Mouse (Mus musculus) megakaryocyte, adult 5-6 weeks (primary cell): ENCODE data around the gene Arhgap9. TPM values are rescaled to one million over a fixed set of nuclear protein-coding genes. Genes with fewer than 3 reads are reported as not detected.

Experiments
- total RNA-seq, 2 experiments: library from RNA; stranded (forward) in 1 of 2; stranded (reverse) in 1 of 2; fragments of 153-499, 151-499 nt in 1 of 2; fragments of 221-1000, 200-1000 nt in 1 of 2; gene quantifications; 2 replicates each; pipeline versions ENCODE4 v1.2.3 to v1.2.4; 2015 to 2017

Gene Arhgap9
- total RNA-seq, 2 experiments from 2014 or later: 108 to 135 TPM

Other genes starting within 250 kb of the Arhgap9 start
- 4.1 and 8.3 TPM in 2 replicates for gene Agap2, start 246.7 kb upstream of the Arhgap9 start, total RNA-seq (2015)
- 32.5 and 35.4 TPM in 2 replicates for gene Agap2, start 246.7 kb upstream of the Arhgap9 start, total RNA-seq (2017)
- gene Os9, start 200.8 kb upstream of the Arhgap9 start, total RNA-seq (2015): 39.9 and 42.3 TPM in 2 replicates
- 170 and 195 TPM in 2 replicates for gene Os9, start 200.8 kb upstream of the Arhgap9 start, total RNA-seq (2017)
- 113 TPM in 2 replicates for gene B4galnt1, start 156.7 kb upstream of the Arhgap9 start, total RNA-seq (2015)
- 67.7 and 75.5 TPM in 2 replicates for gene B4galnt1, start 156.7 kb upstream of the Arhgap9 start, total RNA-seq (2017)
- 0.91 TPM in 1 of 2 replicates, not detected in the other for gene Slc26a10, start 141.3 kb upstream of the Arhgap9 start, total RNA-seq (2015)
- 0.22 and 0.53 TPM in 2 replicates for gene Slc26a10, start 141.3 kb upstream of the Arhgap9 start, total RNA-seq (2017)
- gene Arhgef25, start 131.9 kb upstream of the Arhgap9 start, total RNA-seq (2015): 0.16 TPM in 1 of 2 replicates, not detected in the other
- gene Arhgef25, start 131.9 kb upstream of the Arhgap9 start, total RNA-seq (2017): 0.41 and 1.0 TPM in 2 replicates
- 8.2 and 9.2 TPM in 2 replicates for gene Dtx3, start 126.2 kb upstream of the Arhgap9 start, total RNA-seq (2015)
- 4.5 and 9.1 TPM in 2 replicates for gene Dtx3, start 126.2 kb upstream of the Arhgap9 start, total RNA-seq (2017)
- 9.6 and 12.0 TPM in 2 replicates for gene Pip4k2c, start 110.4 kb upstream of the Arhgap9 start, total RNA-seq (2015)
- gene Pip4k2c, start 110.4 kb upstream of the Arhgap9 start, total RNA-seq (2017): 13.2 and 17.8 TPM in 2 replicates
- 0.85 and 0.93 TPM in 2 replicates for gene Kif5a, start 58.6 kb upstream of the Arhgap9 start, total RNA-seq (2015)
- 0.70 and 0.94 TPM in 2 replicates for gene Kif5a, start 58.6 kb upstream of the Arhgap9 start, total RNA-seq (2017)
- 78.9 and 82.6 TPM in 2 replicates for gene Dctn2, start 55.6 kb upstream of the Arhgap9 start, total RNA-seq (2015)
- gene Dctn2, start 55.6 kb upstream of the Arhgap9 start, total RNA-seq (2017): 90.1 and 96.4 TPM in 2 replicates
- 40.4 and 48.4 TPM in 2 replicates for gene Mbd6, start 32.9 kb upstream of the Arhgap9 start, total RNA-seq (2015)
- gene Mbd6, start 32.9 kb upstream of the Arhgap9 start, total RNA-seq (2017): 5.6 and 8.9 TPM in 2 replicates
- 38.4 and 47.8 TPM in 2 replicates for gene Mars, start 10.2 kb upstream of the Arhgap9 start, total RNA-seq (2015)
- gene Mars, start 10.2 kb upstream of the Arhgap9 start, total RNA-seq (2017): 80.3 and 95.2 TPM in 2 replicates
- not detected in 2 replicates for gene Gli1, start 20.0 kb downstream of the Arhgap9 start, total RNA-seq (2015)
- not detected in 2 replicates for gene Gli1, start 20.0 kb downstream of the Arhgap9 start, total RNA-seq (2017)
- not detected in 2 replicates for gene Inhbe, start 32.4 kb downstream of the Arhgap9 start, total RNA-seq (2015)
- 0.04 TPM in 1 of 2 replicates, not detected in the other for gene Inhbe, start 32.4 kb downstream of the Arhgap9 start, total RNA-seq (2017)
- not detected in 2 replicates for gene Inhbc, start 48.5 kb downstream of the Arhgap9 start, total RNA-seq (2015)
- gene Inhbc, start 48.5 kb downstream of the Arhgap9 start, total RNA-seq (2017): not detected in 2 replicates
- 87.2 and 101 TPM in 2 replicates for gene R3hdm2, start 58.4 kb downstream of the Arhgap9 start, total RNA-seq (2015)
- gene R3hdm2, start 58.4 kb downstream of the Arhgap9 start, total RNA-seq (2017): 30.6 and 41.3 TPM in 2 replicates
- gene Stac3, start 179.7 kb downstream of the Arhgap9 start, total RNA-seq (2015): 1.2 TPM in 1 of 2 replicates, not detected in the other
- gene Stac3, start 179.7 kb downstream of the Arhgap9 start, total RNA-seq (2017): 0.40 TPM in 1 of 2 replicates, not detected in the other
- not detected in 2 replicates for gene Ndufa4l2, start 193.0 kb downstream of the Arhgap9 start, total RNA-seq (2015)
- not detected in 2 replicates for gene Ndufa4l2, start 193.0 kb downstream of the Arhgap9 start, total RNA-seq (2017)
- gene Shmt2, start 200.5 kb downstream of the Arhgap9 start, total RNA-seq (2015): 31.3 and 31.9 TPM in 2 replicates
- gene Shmt2, start 200.5 kb downstream of the Arhgap9 start, total RNA-seq (2017): 27.8 and 33.1 TPM in 2 replicates
- gene Nxph4, start 212.6 kb downstream of the Arhgap9 start, total RNA-seq (2015): not detected in 2 replicates
- gene Nxph4, start 212.6 kb downstream of the Arhgap9 start, total RNA-seq (2017): not detected in 2 replicates